Comparison of ENCODE assay signal across 8 mouse cellular contexts in genomic region chr11:20543453-20544120, GRCm38 (mm10). TPM values are rescaled to one million over a fixed set of nuclear protein-coding genes. Genes with fewer than 3 reads are reported as not detected.
DNase-seq lines count a peak whose midpoint lies in the region; ATAC-seq and TF ChIP-seq lines count a peak whose summit lies in the region.

No protein-coding gene starts in this region.

- intact Hi-C loops in left cerebral cortex, adult 2 months (cut with DNase I), result loop anchor here (1.0 to 5.0 kb wide), 5 partner anchors 86 to 721 kb away; partner anchors contain the start of genes Aftph and Peli1

- no peaks in the 10 kb centered on the region for H3K27me3 ChIP-seq in MEL (ENCODE audit: control insufficient read depth in 1 of 2, insufficient read depth in 2 of 2, low read length in 2 of 2)
- H3K27me3 ChIP-seq in hindbrain, embryonic 12.5 days, result no peaks in the 10 kb centered on the region
- H3K27me3 ChIP-seq in limb, embryonic 12.5 days, result no peaks in the 10 kb centered on the region
- peaks cover 4% of the 10 kb centered on the region; the same call in 1 of the 2 replicates for H3K27me3 ChIP-seq in midbrain, embryonic 13.5 days

- H3K36me3 ChIP-seq in MEL (ENCODE audit: control insufficient read depth in 1 of 2, insufficient read depth in 2 of 2, low read length in 2 of 2), result peaks cover 0 to 13% of the 10 kb centered on the region in 2 experiments; a peak in 2 of 4 replicates
- no peaks in the 10 kb centered on the region for H3K36me3 ChIP-seq in hindbrain, embryonic 12.5 days
- H3K36me3 ChIP-seq in limb, embryonic 12.5 days, result no peaks in the 10 kb centered on the region
- H3K36me3 ChIP-seq in midbrain, embryonic 13.5 days, result 0 out of 2 replicates have a peak, but pooled peaks cover 5% of the 10 kb centered on the region

- peak in 1 of 2 experiments; percentile 39 for DNase-seq in left cerebral cortex, adult 2 months (ENCODE audit: extremely low spot score in 1 of 2, low spot score in 2 of 2)
- DNase-seq in left cerebral cortex, adult 9 months (ENCODE audit: low spot score in 2 of 2), result no peak
- peak; percentile 81 for DNase-seq in MEL (ENCODE audit: low read depth, low spot score)
- DNase-seq in cerebellum, postnatal 36 days, result peak; percentile 61 to 66

- no peaks in the 10 kb centered on the region for H3K9me3 ChIP-seq in MEL (replicated peaks; ENCODE audit: insufficient read depth, low read length)
- H3K9me3 ChIP-seq in hindbrain, embryonic 12.5 days (replicated peaks), result no peaks in the 10 kb centered on the region
- no peaks in the 10 kb centered on the region for H3K9me3 ChIP-seq in limb, embryonic 12.5 days
- H3K9me3 ChIP-seq in midbrain, embryonic 13.5 days, result no peaks in the 10 kb centered on the region

- H3K79me2 ChIP-seq in MEL (ENCODE audit: control insufficient read depth, insufficient read depth, low read length, poor library complexity), result peaks cover 6% of the 10 kb centered on the region; the same call in 1 of the 2 replicates

- peak overlapping the region; percentile 85 for H3K4me3 ChIP-seq in left cerebral cortex, adult 2 months
- H3K4me3 ChIP-seq in MEL (ENCODE audit: control insufficient read depth in 1 of 2, insufficient read depth in 1 of 2, low read depth in 2 of 2, low read length in 2 of 2), result peak overlapping the region; percentile 90 to 99
- peak overlapping the region; percentile 75 for H3K4me3 ChIP-seq in hindbrain, embryonic 12.5 days
- H3K4me3 ChIP-seq in limb, embryonic 12.5 days (replicated peaks), result peak overlapping the region; percentile 77
- peak overlapping the region; percentile 78 for H3K4me3 ChIP-seq in midbrain, embryonic 13.5 days (replicated peaks)

- H3K4me1 ChIP-seq in MEL (ENCODE audit: control insufficient read depth in 1 of 2, insufficient read depth in 2 of 2, low read length in 2 of 2), result peaks cover 9 to 18% of the 10 kb centered on the region in 2 experiments
- peaks cover 16% of the 10 kb centered on the region for H3K4me1 ChIP-seq in hindbrain, embryonic 12.5 days
- peaks cover 15% of the 10 kb centered on the region for H3K4me1 ChIP-seq in limb, embryonic 12.5 days (replicated peaks)
- H3K4me1 ChIP-seq in midbrain, embryonic 13.5 days (replicated peaks), result peaks cover 24% of the 10 kb centered on the region

- whole genome bisulfite sequencing in hindbrain, embryonic 12.5 days, result under 1% methylated on average over 50 of the region's 51 CpGs
- 1% methylated on average over 51 of the region's 51 CpGs for WGBS in limb, embryonic 12.5 days
- WGBS in midbrain, embryonic 13.5 days, result under 1% methylated on average over 50 of the region's 51 CpGs

- H3K9ac ChIP-seq in MEL (ENCODE audit: control insufficient read depth, low read depth, low read length, poor library complexity, severe bottlenecking), result peak overlapping the region; percentile 76
- peak overlapping the region; percentile 86 for H3K9ac ChIP-seq in hindbrain, embryonic 12.5 days
- peak overlapping the region; percentile 81 for H3K9ac ChIP-seq in limb, embryonic 12.5 days (replicated peaks)
- H3K9ac ChIP-seq in midbrain, embryonic 13.5 days (replicated peaks), result peak overlapping the region; percentile 80

- ATAC-seq in hindbrain, embryonic 12.5 days (ENCODE audit: low FRiP score), result no peak; the same call in 1 of the 2 replicates
- no peak for ATAC-seq in limb, embryonic 12.5 days (ENCODE audit: insufficient number of reproducible peaks, insufficient read depth, low FRiP score, low TSS enrichment, low read depth)
- ATAC-seq in midbrain, embryonic 13.5 days, result no peak
- no peak for ATAC-seq in granulocyte monocyte progenitor cell, adult 5-6 weeks (replicated peaks; ENCODE audit: poor library complexity, severe bottlenecking)

- H3K27ac ChIP-seq in left cerebral cortex, adult 2 months, result peak overlapping the region; percentile 90
- H3K27ac ChIP-seq in MEL (ENCODE audit: control insufficient read depth, low read depth, low read length), result peak overlapping the region; percentile 76
- H3K27ac ChIP-seq in hindbrain, embryonic 12.5 days, result peak overlapping the region; percentile 97
- H3K27ac ChIP-seq in limb, embryonic 12.5 days, result peak overlapping the region; percentile 94
- peak overlapping the region; percentile 95 for H3K27ac ChIP-seq in midbrain, embryonic 13.5 days

- TF ChIP-seq POLR2A in MEL (IDR thresholded peaks at IDR 0.05; ENCODE audit: control insufficient read depth in 1 of 2, insufficient read depth in 1 of 2, low read depth in 1 of 2, low read length in 2 of 2, poor library complexity in 1 of 2), result no peak; a peak in 2 of 4 replicates

- no peak for TF ChIP-seq CTCF in left cerebral cortex, adult 2 months (IDR thresholded peaks at IDR 0.05)
- no peak for TF ChIP-seq CTCF in MEL (IDR thresholded peaks at IDR 0.05 in 2 of 3, conservative IDR thresholded peaks at IDR 0.05 in 1 of 3; ENCODE audit: control insufficient read depth in 1 of 3, insufficient read depth in 1 of 3, low read depth in 2 of 3, low read length in 3 of 3, poor library complexity in 1 of 3, severe bottlenecking in 1 of 3)

- peak overlapping the region; percentile 75 for H3K4me2 ChIP-seq in hindbrain, embryonic 12.5 days (replicated peaks)
- H3K4me2 ChIP-seq in limb, embryonic 12.5 days, result peak overlapping the region; percentile 68
- peak overlapping the region; percentile 59 for H3K4me2 ChIP-seq in midbrain, embryonic 13.5 days (replicated peaks)

- TF ChIP-seq RAD21 in MEL (IDR thresholded peaks at IDR 0.05; ENCODE audit: low read depth, low read length), result no peak

- no peak; a peak in 1 of 4 replicates for TF ChIP-seq EP300 in MEL (IDR thresholded peaks at IDR 0.05; ENCODE audit: low read depth in 1 of 2, low read length in 2 of 2)

TF ChIP-seq in MEL, 35 proteins besides CTCF, POLR2A, EP300 and RAD21 (continues in another document):
- TF ChIP-seq MAZ (IDR thresholded peaks at IDR 0.05; ENCODE audit: low read depth, low read length) (peak; percentile 72; the same call in 1 of the 2 replicates), HCFC1 (IDR thresholded peaks at IDR 0.05; ENCODE audit: low read depth, low read length) (peak; percentile 25; the same call in 1 of the 2 replicates), CHD2 (IDR thresholded peaks at IDR 0.05; ENCODE audit: low read length) (no peak), TBP (IDR thresholded peaks at IDR 0.05; ENCODE audit: low read depth, low read length) (peak; percentile 72; the same call in 1 of the 2 replicates), ZC3H11A (IDR thresholded peaks at IDR 0.05; ENCODE audit: low read depth, low read length) (no peak), ELF1 (IDR thresholded peaks at IDR 0.05; ENCODE audit: low read depth, low read length) (no peak; the same call in 1 of the 2 replicates), SIN3A (IDR thresholded peaks at IDR 0.05; ENCODE audit: low read length) (peak; percentile 32; the same call in 1 of the 2 replicates), MYC (IDR thresholded peaks at IDR 0.05; ENCODE audit: low read depth, low read length) (no peak), ZKSCAN1 (IDR thresholded peaks at IDR 0.05; ENCODE audit: low read depth, low read length) (no peak), USF1 (IDR thresholded peaks at IDR 0.05; ENCODE audit: low read depth, low read length) (no peak), ETS1 (IDR thresholded peaks at IDR 0.05; ENCODE audit: low read depth, low read length) (no peak), MYB (IDR thresholded peaks at IDR 0.05; ENCODE audit: low read depth, low read length) (no peak), ZMIZ1 (IDR thresholded peaks at IDR 0.05; ENCODE audit: low read depth, low read length) (no peak), GATA1 (IDR thresholded peaks at IDR 0.05; ENCODE audit: low read depth, low read length) (no peak), TCF12 (IDR thresholded peaks at IDR 0.05; ENCODE audit: low read depth, low read length) (0 out of 2 replicates have a peak, but pooled peaks have one; percentile 11), JUND (IDR thresholded peaks at IDR 0.05; ENCODE audit: low read depth, low read length) (no peak), KAT2A (conservative IDR thresholded peaks at IDR 0.05; ENCODE audit: low read depth, low read length) (no peak), NELFE (IDR thresholded peaks at IDR 0.05; ENCODE audit: low read depth, low read length) (no peak), MXI1 (IDR thresholded peaks at IDR 0.05; ENCODE audit: low read depth, low read length) (peak; percentile 32; the same call in 1 of the 2 replicates), SMC3 (IDR thresholded peaks at IDR 0.05; ENCODE audit: low read depth, low read length) (no peak), TAL1 (IDR thresholded peaks at IDR 0.05; ENCODE audit: low read length) (no peak), ZNF384 (IDR thresholded peaks at IDR 0.05; ENCODE audit: low read depth, low read length) (no peak), MAFK (IDR thresholded peaks at IDR 0.05; ENCODE audit: borderline replicate concordance, low read depth, low read length) (no peak), UBTF (IDR thresholded peaks at IDR 0.05; ENCODE audit: borderline replicate concordance, insufficient read depth, low read depth, low read length) (peak; percentile 87; the same call in 1 of the 2 replicates), BHLHE40 (IDR thresholded peaks at IDR 0.05; ENCODE audit: borderline replicate concordance, low read depth, low read length) (no peak), POLR2AphosphoS2 (IDR thresholded peaks at IDR 0.05; ENCODE audit: low read length) (no peak), NRF1 (IDR thresholded peaks at IDR 0.05; ENCODE audit: insufficient read depth, low read depth, low read length, poor library complexity, severe bottlenecking) (no peak), MEF2A (IDR thresholded peaks at IDR 0.05; ENCODE audit: extremely low read depth, insufficient replicate concordance, low read depth, low read length, poor library complexity, severe bottlenecking) (no peak), E2F4 (IDR thresholded peaks at IDR 0.05; ENCODE audit: borderline replicate concordance, low read depth, low read length) (no peak), GABPA (IDR thresholded peaks at IDR 0.05; ENCODE audit: low read depth, low read length) (no peak), MAX (IDR thresholded peaks at IDR 0.05; ENCODE audit: low read length) (0 out of 2 replicates have a peak, but pooled peaks have one; percentile 22)

RNA-seq across cellular contexts. Expression of gene Sertad2, which starts 0.5 kb away (rescaled TPM):
- total RNA-seq in left cerebral cortex, adult 2 months (2021), result 10 to 100 TPM; 23.0 to 28.5 TPM
- total RNA-seq in MEL (2012; rRNA removed), result 7.0 TPM in 2 replicates
- 10 to 100 TPM in 1 of 2 experiments, not detected in 1; 11.5 TPM for polyA plus RNA-seq in MEL (2012; ENCODE audit: insufficient read depth in 1 of 2, insufficient read length in 2 of 2, low read depth in 1 of 2, low replicate concordance in 2 of 2, missing spikeins in 1 of 2)
- 36.0 and 36.9 TPM in 2 replicates for polyA plus RNA-seq in hindbrain, embryonic 12.5 days (2016; fragmentation: Nextera tagmentation; extraction: Ambion mirVana)
- polyA plus RNA-seq in limb, embryonic 12.5 days (2016; fragmentation: Nextera tagmentation; extraction: Ambion mirVana), result 37.5 and 42.0 TPM in 2 replicates
- polyA plus RNA-seq in midbrain, embryonic 13.5 days (2015; fragmentation: Nextera tagmentation; extraction: Ambion mirVana), result 29.8 and 32.0 TPM in 2 replicates
- 5.7 and 7.5 TPM in 2 replicates for total RNA-seq in granulocyte monocyte progenitor cell, adult 5-6 weeks (2014; fragmentation: Nextera tagmentation)
- 7.3 and 9.3 TPM in 2 replicates for total RNA-seq in granulocyte monocyte progenitor cell, adult 5-6 weeks (2017)

Comparison
In these comparisons a context has a peak if more than half of its experiments do, and no peak if none do; other contexts are left out.
1. DNase-seq: peak in MEL (single experiment) and cerebellum, postnatal 36 days (2 of 2); none in left cerebral cortex, adult 9 months (0 of 2).
2. Peak in every context shown above with its lines, with median percentiles within 50 percentile points of each other: H3K27ac ChIP-seq, H3K4me3 ChIP-seq, H3K9ac ChIP-seq and H3K4me2 ChIP-seq.